Mouse (Mus musculus) kidney, embryonic 16.5 days (tissue): ENCODE results near the gene Rnf114. TPM values are rescaled to one million over a fixed set of nuclear protein-coding genes. Genes with fewer than 3 reads are reported as not detected.

Source experiments
- ATAC-seq: fragments of 200-750 bp; cut with Nextera tagmentation; 2 replicates; pipeline ENCODE4 v1.8.0; 2017; ENCODE audit warnings: moderate TSS enrichment; ENCODE audit not compliant: low FRiP score, low TSS enrichment
- H3K27ac ChIP-seq: fragments of 300-500 bp; sonication (generic); 2 replicates; pipeline ENCODE4 v1.5.1; 2014; ENCODE audit warnings: low read length
- H3K27me3 ChIP-seq: fragments of 300-500 bp; sonication (generic); 2 replicates; pipeline ENCODE4 v1.6.1; 2014; ENCODE audit warnings: low read length, control low read depth, mixed read lengths; ENCODE audit not compliant: insufficient read depth
- H3K36me3 ChIP-seq: fragments of 300-500 bp; sonication (generic); 2 replicates; pipeline ENCODE4 v1.6.1; 2014; ENCODE audit warnings: low read length, control low read depth, mixed read lengths; ENCODE audit not compliant: insufficient read depth
- H3K4me1 ChIP-seq: fragments of 300-500 bp; sonication (generic); 2 replicates; pipeline ENCODE4 v1.6.1; 2014; ENCODE audit warnings: low read length, control low read depth, mixed read lengths; ENCODE audit not compliant: insufficient read depth
- H3K4me2 ChIP-seq: fragments of 300-500 bp; sonication (generic); replicated peaks from 2 replicates; pipeline ENCODE4 v1.6.1; 2014; ENCODE audit warnings: low read depth, low read length
- H3K4me3 ChIP-seq: fragments of 300-500 bp; sonication (generic); 2 replicates; pipeline ENCODE4 v1.5.1; 2014; ENCODE audit warnings: mild to moderate bottlenecking, low read length
- H3K9ac ChIP-seq: fragments of 300-500 bp; sonication (generic); replicated peaks from 2 replicates; pipeline ENCODE4 v1.6.1; 2014; ENCODE audit warnings: low read length
- H3K9me3 ChIP-seq: fragments of 300-500 bp; sonication (generic); 2 replicates; pipeline ENCODE4 v1.6.1; 2016; ENCODE audit warnings: low read length, control low read depth
- WGBS: fragments of 180-500 bp; shearing (Covaris S2); extraction: QIAGEN DNeasy Blood & Tissue Kit; methylation state at CpG from one replicate; pipeline ENCODE4 v1.1.7; 2014; 5-methylcytosine and 5-hydroxymethylcytosine counted together
- polyA plus RNA-seq: library from polyadenylated mRNA; unstranded; fragments of >200 nt; fragmentation: Nextera tagmentation; extraction: Ambion mirVana; gene quantifications from 2 replicates; pipeline ENCODE4 v1.2.1, GENCODE M21; 2015

The Rnf114 gene
- polyA plus RNA-seq, 1 experiment from 2014 or later: 108 TPM

GRCm38 (mm10) chr2:167537476-167538297, 45.2 kb downstream of the Rnf114 start, which contains the start of gene Snai1:
Snai1 (plus strand) TSS chr2:167538195.
- H3K4me2 ChIP-seq: peak within 1 kb of the TSS; percentile 96
- peak within 1 kb of the TSS; percentile 78 for H3K9ac ChIP-seq
- peak within 1 kb of the TSS; percentile 69 for H3K4me3 ChIP-seq
- H3K27ac ChIP-seq: peak within 1 kb of the TSS; percentile 65
- WGBS: under 1% methylated on average over 58 of the region's 58 CpGs
- peaks cover 46% of the 10 kb centered on the region for H3K4me1 ChIP-seq
- H3K36me3 ChIP-seq: peaks cover 9% of the 10 kb centered on the region; the same call in 1 of the 2 replicates
- ATAC-seq: peak; percentile 97
- H3K27me3 ChIP-seq: peaks cover 19% of the 10 kb centered on the region
- H3K9me3 ChIP-seq: no peaks in the 10 kb centered on the region

GRCm38 (mm10) chr2:167538671-167539306, 46.3 kb downstream of the Rnf114 start:
- Histone ChIP-seq H3K9ac (peak overlapping the region; percentile 78), H3K9me3 (no peaks in the 10 kb centered on the region), H3K4me3 (peak overlapping the region; percentile 69), H3K4me2 (peak overlapping the region; percentile 96), H3K4me1 (peaks cover 57% of the 10 kb centered on the region), H3K36me3 (peaks cover 9% of the 10 kb centered on the region; the same call in 1 of the 2 replicates), H3K27ac (peak overlapping the region; percentile 65), H3K27me3 (peaks cover 19% of the 10 kb centered on the region)
- WGBS: 22% methylated on average over 34 of the region's 34 CpGs
- ATAC-seq: no peak

GRCm38 (mm10) chr2:167539536-167540476, 47.4 kb downstream of the Rnf114 start:
- peaks cover 9% of the 10 kb centered on the region; the same call in 1 of the 2 replicates for H3K36me3 ChIP-seq
- no peaks in the 10 kb centered on the region for H3K9me3 ChIP-seq
- H3K4me1 ChIP-seq: peaks cover 64% of the 10 kb centered on the region
- ATAC-seq: no peak
- peaks cover 19% of the 10 kb centered on the region for H3K27me3 ChIP-seq
- peak overlapping the region; percentile 66 for H3K27ac ChIP-seq
- 19% methylated on average over 14 of the region's 14 CpGs for WGBS
- peak overlapping the region; percentile 69 for H3K4me3 ChIP-seq
- H3K4me2 ChIP-seq: peak overlapping the region; percentile 96
- H3K9ac ChIP-seq: peak overlapping the region; percentile 78

GRCm38 (mm10) chr2:167540477-167541110, 48.1 kb downstream of the Rnf114 start:
- Histone ChIP-seq H3K4me2 (peak overlapping the region; percentile 96), H3K4me1 (peaks cover 64% of the 10 kb centered on the region)

GRCm38 (mm10) chr2:167541324-167541723, 48.9 kb downstream of the Rnf114 start:
- 16% methylated on average over 6 of the region's 6 CpGs for WGBS
- no peak for ATAC-seq
- Histone ChIP-seq H3K4me2 (peak overlapping the region; percentile 96), H3K4me1 (peaks cover 68% of the 10 kb centered on the region), H3K27ac (peak overlapping the region; percentile 66), H3K36me3 (peaks cover 9% of the 10 kb centered on the region; the same call in 1 of the 2 replicates), H3K27me3 (peaks cover 16% of the 10 kb centered on the region), H3K9ac (peak overlapping the region; percentile 78), H3K9me3 (no peaks in the 10 kb centered on the region), H3K4me3 (peak overlapping the region; percentile 69)

More at GRCm38 (mm10) chr2:167540477-167541110, 48.1 kb downstream of the Rnf114 start:
- 30% methylated on average over 12 of the region's 12 CpGs for WGBS
- H3K4me3 ChIP-seq: peak overlapping the region; percentile 69
- peaks cover 9% of the 10 kb centered on the region; the same call in 1 of the 2 replicates for H3K36me3 ChIP-seq
- peak overlapping the region; percentile 78 for H3K9ac ChIP-seq
- H3K9me3 ChIP-seq: no peaks in the 10 kb centered on the region
- H3K27me3 ChIP-seq: peaks cover 19% of the 10 kb centered on the region
- H3K27ac ChIP-seq: peak overlapping the region; percentile 66
- ATAC-seq: no peak

- H3K4me3 ChIP-seq: peak overlapping the region; percentile 69
- H3K27ac ChIP-seq: peak overlapping the region; percentile 66
- 78% methylated on average over 12 of the region's 12 CpGs for WGBS
- no peak for ATAC-seq
- peak overlapping the region; percentile 78 for H3K9ac ChIP-seq
- H3K9me3 ChIP-seq: no peaks in the 10 kb centered on the region
- peaks cover 12% of the 10 kb centered on the region for H3K27me3 ChIP-seq
- H3K36me3 ChIP-seq: peaks cover 9% of the 10 kb centered on the region; the same call in 1 of the 2 replicates
- peak overlapping the region; percentile 96 for H3K4me2 ChIP-seq
- H3K4me1 ChIP-seq: peaks cover 72% of the 10 kb centered on the region
Observed at GRCm38 (mm10) chr2:167541761-167542160, 49.3 kb downstream of the Rnf114 start.

- peak overlapping the region; percentile 69 for H3K4me3 ChIP-seq
- peak overlapping the region; percentile 96 for H3K4me2 ChIP-seq
- WGBS: 55% methylated on average over 4 of the region's 4 CpGs
- peak overlapping the region; percentile 78; the same call in 1 of the 2 replicates for H3K9ac ChIP-seq
- H3K36me3 ChIP-seq: peaks cover 9% of the 10 kb centered on the region; the same call in 1 of the 2 replicates
- peak overlapping the region; percentile 98 for H3K27ac ChIP-seq
- H3K4me1 ChIP-seq: peaks cover 71% of the 10 kb centered on the region
- no peaks in the 10 kb centered on the region for H3K9me3 ChIP-seq
- peaks cover 7% of the 10 kb centered on the region; the same call in 1 of the 2 replicates for H3K27me3 ChIP-seq
- no peak for ATAC-seq
Observed at GRCm38 (mm10) chr2:167542361-167542760, 49.9 kb downstream of the Rnf114 start.

GRCm38 (mm10) chr2:167543121-167544003, 50.9 kb downstream of the Rnf114 start:
- Histone ChIP-seq H3K9me3 (no peaks in the 10 kb centered on the region), H3K36me3 (peaks cover 9% of the 10 kb centered on the region; the same call in 1 of the 2 replicates), H3K27ac (peak overlapping the region; percentile 98), H3K4me3 (no peak overlapping the region; the same call in 1 of the 2 replicates), H3K27me3 (0 out of 2 replicates have a peak, but pooled peaks cover 5% of the 10 kb centered on the region), H3K4me2 (peak overlapping the region; percentile 96), H3K4me1 (peaks cover 63% of the 10 kb centered on the region), H3K9ac (peak overlapping the region; percentile 58)
- no peak for ATAC-seq
- WGBS: 18% methylated on average over 16 of the region's 16 CpGs
